Mouse (Mus musculus) stomach, postnatal 0 days (tissue): ENCODE measurements around the gene Fam53b.

Source experiments
- CTCF ChIP-seq: IDR thresholded peaks from 2 replicates; pipeline ENCODE4 v1.5.1; 2016; ENCODE audit warnings: antibody characterized with exemption, low read depth, mild to moderate bottlenecking, moderate library complexity
- EP300 ChIP-seq: optimal IDR thresholded peaks from 2 replicates; pipeline ENCODE3; 2016; ENCODE audit warnings: antibody characterized with exemption

DNA sequence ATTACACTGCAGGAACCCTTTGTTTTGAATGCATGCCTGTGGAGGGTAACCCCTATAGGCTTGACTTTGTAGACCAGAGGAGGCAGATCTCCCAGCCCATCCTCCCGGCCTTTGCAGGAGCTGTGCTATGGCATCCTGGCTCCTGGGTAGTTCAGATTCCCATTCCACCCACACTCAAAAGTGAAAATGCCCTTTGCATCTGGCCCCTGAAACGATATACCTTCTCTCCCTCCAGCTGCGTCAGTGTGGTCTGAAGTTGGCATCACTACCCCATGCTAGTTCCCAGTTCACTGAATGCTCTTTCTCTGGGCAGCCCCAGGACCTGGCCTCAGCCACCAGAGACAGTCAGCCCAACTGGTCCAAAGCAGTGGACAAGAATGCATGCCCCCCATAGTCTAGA, 111.7 kb downstream of the Fam53b start:
- TF ChIP-seq CTCF (no peak), EP300 (no peak)
